Comparison of ENCODE assay signal across 20 mouse cellular contexts in genomic region chr6:12693239-12693638, GRCm38 (mm10). TPM values are rescaled to one million over a fixed set of nuclear protein-coding genes. Genes with fewer than 3 reads are reported as not detected.
DNase-seq lines count a peak whose midpoint lies in the region; ATAC-seq lines count a peak whose summit lies in the region.
"Had no signal": no experiment of that assay in that cellular context is flagged by ENCODE, and none has a peak within 500 bp of the region (broad histone marks: within the 10 kb centered on the region; RNA-seq: fewer than 3 reads in every experiment).

No protein-coding gene starts in this region.

- no peaks in the 10 kb centered on the region for H3K36me3 ChIP-seq in hindbrain, embryonic 11.5 days (ENCODE audit: control insufficient read depth, insufficient read depth, low read length)
- no peaks in the 10 kb centered on the region for H3K36me3 ChIP-seq in hindbrain, embryonic 14.5 days (replicated peaks; ENCODE audit: control insufficient read depth, insufficient read depth)
- H3K36me3 ChIP-seq in midbrain, embryonic 14.5 days (ENCODE audit: control insufficient read depth, insufficient read depth, low read length): no peaks in the 10 kb centered on the region
- H3K36me3 ChIP-seq in midbrain, embryonic 13.5 days: no peaks in the 10 kb centered on the region
- no peaks in the 10 kb centered on the region for H3K36me3 ChIP-seq in neural tube, embryonic 13.5 days
- H3K36me3 ChIP-seq in neural tube, embryonic 15.5 days: no peaks in the 10 kb centered on the region
- H3K36me3 ChIP-seq: embryonic facial prominence, embryonic 12.5 days; embryonic facial prominence, embryonic 15.5 days had no signal

- H3K4me2 ChIP-seq in hindbrain, embryonic 11.5 days (replicated peaks; ENCODE audit: low read depth, low read length): no peak overlapping the region
- H3K4me2 ChIP-seq in hindbrain, embryonic 14.5 days (replicated peaks): no peak overlapping the region
- no peak overlapping the region for H3K4me2 ChIP-seq in midbrain, embryonic 14.5 days (ENCODE audit: low read length)
- H3K4me2 ChIP-seq in midbrain, embryonic 13.5 days (replicated peaks): no peak overlapping the region
- no peak overlapping the region for H3K4me2 ChIP-seq in neural tube, embryonic 13.5 days
- H3K4me2 ChIP-seq in neural tube, embryonic 15.5 days: no peak overlapping the region
- H3K4me2 ChIP-seq: embryonic facial prominence, embryonic 12.5 days; embryonic facial prominence, embryonic 15.5 days; heart, embryonic 11.5 days had no signal

- no peaks in the 10 kb centered on the region for H3K9me3 ChIP-seq in hindbrain, embryonic 11.5 days (ENCODE audit: control insufficient read depth, low read length)
- no peaks in the 10 kb centered on the region for H3K9me3 ChIP-seq in hindbrain, embryonic 14.5 days (ENCODE audit: control insufficient read depth, low read length)
- H3K9me3 ChIP-seq in midbrain, embryonic 14.5 days (ENCODE audit: control insufficient read depth, low read length): no peaks in the 10 kb centered on the region
- no peaks in the 10 kb centered on the region for H3K9me3 ChIP-seq in midbrain, embryonic 13.5 days
- no peaks in the 10 kb centered on the region for H3K9me3 ChIP-seq in neural tube, embryonic 13.5 days
- no peaks in the 10 kb centered on the region for H3K9me3 ChIP-seq in neural tube, embryonic 15.5 days (replicated peaks)
- H3K9me3 ChIP-seq: embryonic facial prominence, embryonic 12.5 days; embryonic facial prominence, embryonic 15.5 days had no signal

- DNase-seq in hindbrain, embryonic 11.5 days (ENCODE audit: low spot score): no peak
- DNase-seq in hindbrain, embryonic 14.5 days (ENCODE audit: low spot score): no peak
- no peak for DNase-seq in midbrain, embryonic 14.5 days
- DNase-seq: adrenal gland, adult 8-10 months; adrenal gland, postnatal 25 days; cerebellum, adult 18-20 months; cerebellum, adult 9-10 months; cerebellum, postnatal 14 days; gastrocnemius, adult 2 months; gastrocnemius, postnatal 14 days; heart, adult 11 months had no signal

- no peak overlapping the region for H3K27ac ChIP-seq in hindbrain, embryonic 11.5 days (ENCODE audit: low read depth, low read length)
- H3K27ac ChIP-seq in hindbrain, embryonic 14.5 days: no peak overlapping the region
- no peak overlapping the region for H3K27ac ChIP-seq in midbrain, embryonic 14.5 days (replicated peaks; ENCODE audit: low read depth, low read length)
- no peak overlapping the region for H3K27ac ChIP-seq in midbrain, embryonic 13.5 days
- H3K27ac ChIP-seq in neural tube, embryonic 13.5 days (replicated peaks): peak overlapping the region; percentile 54; the same call in 1 of the 2 replicates
- no peak overlapping the region for H3K27ac ChIP-seq in neural tube, embryonic 15.5 days (replicated peaks)
- H3K27ac ChIP-seq: embryonic facial prominence, embryonic 12.5 days; embryonic facial prominence, embryonic 15.5 days; gastrocnemius, adult 2 months had no signal

- no peak overlapping the region for H3K4me3 ChIP-seq in hindbrain, embryonic 11.5 days (ENCODE audit: low read depth, low read length)
- no peak overlapping the region for H3K4me3 ChIP-seq in hindbrain, embryonic 14.5 days (replicated peaks; ENCODE audit: low read length)
- no peak overlapping the region for H3K4me3 ChIP-seq in midbrain, embryonic 14.5 days (replicated peaks; ENCODE audit: low read depth, low read length)
- H3K4me3 ChIP-seq in midbrain, embryonic 13.5 days (replicated peaks): no peak overlapping the region
- H3K4me3 ChIP-seq in neural tube, embryonic 13.5 days: no peak overlapping the region
- no peak overlapping the region for H3K4me3 ChIP-seq in neural tube, embryonic 15.5 days (replicated peaks)
- H3K4me3 ChIP-seq: embryonic facial prominence, embryonic 12.5 days; embryonic facial prominence, embryonic 15.5 days; gastrocnemius, adult 2 months had no signal

- 81% methylated on average over 3 of the region's 3 CpGs for WGBS in hindbrain, embryonic 11.5 days
- 72% methylated on average over 3 of the region's 3 CpGs for WGBS in hindbrain, embryonic 14.5 days
- 70% methylated on average over 3 of the region's 3 CpGs for WGBS in midbrain, embryonic 14.5 days
- 75% methylated on average over 3 of the region's 3 CpGs for WGBS in midbrain, embryonic 13.5 days
- 75% methylated on average over 3 of the region's 3 CpGs for WGBS in neural tube, embryonic 13.5 days
- 60% methylated on average over 3 of the region's 3 CpGs for WGBS in neural tube, embryonic 15.5 days

- no peaks in the 10 kb centered on the region for H3K27me3 ChIP-seq in hindbrain, embryonic 11.5 days (ENCODE audit: control insufficient read depth, insufficient read depth, low read length)
- H3K27me3 ChIP-seq in hindbrain, embryonic 14.5 days (ENCODE audit: control insufficient read depth, insufficient read depth, low read length): no peaks in the 10 kb centered on the region
- H3K27me3 ChIP-seq in midbrain, embryonic 14.5 days (ENCODE audit: control insufficient read depth, insufficient read depth, low read length): no peaks in the 10 kb centered on the region
- H3K27me3 ChIP-seq in midbrain, embryonic 13.5 days: no peaks in the 10 kb centered on the region
- H3K27me3 ChIP-seq in neural tube, embryonic 13.5 days: no peaks in the 10 kb centered on the region
- H3K27me3 ChIP-seq in neural tube, embryonic 15.5 days (replicated peaks): no peaks in the 10 kb centered on the region
- H3K27me3 ChIP-seq: embryonic facial prominence, embryonic 12.5 days; embryonic facial prominence, embryonic 15.5 days had no signal

- 0 out of 2 replicates have a peak, but pooled peaks have one; percentile 40 for ATAC-seq in hindbrain, embryonic 11.5 days (ENCODE audit: low FRiP score)
- no peak for ATAC-seq in hindbrain, embryonic 14.5 days (ENCODE audit: low FRiP score)
- 0 out of 2 replicates have a peak, but pooled peaks have one; percentile 53 for ATAC-seq in midbrain, embryonic 14.5 days (ENCODE audit: low FRiP score, low TSS enrichment)
- ATAC-seq in midbrain, embryonic 13.5 days: no peak
- ATAC-seq in neural tube, embryonic 13.5 days (ENCODE audit: low read depth): peak; percentile 64; the same call in 1 of the 2 replicates
- no peak for ATAC-seq in neural tube, embryonic 15.5 days (ENCODE audit: low FRiP score)
- ATAC-seq: activated CD4-positive, CD25-positive, alpha-beta regulatory T cell, adult 4 months; forebrain, embryonic 14.5 days; forebrain, postnatal 0 days had no signal

- H3K4me1 ChIP-seq in hindbrain, embryonic 11.5 days (replicated peaks; ENCODE audit: control insufficient read depth, insufficient read depth, low read length): no peaks in the 10 kb centered on the region
- H3K4me1 ChIP-seq in hindbrain, embryonic 14.5 days (replicated peaks; ENCODE audit: control insufficient read depth, insufficient read depth, low read length): peaks cover 3% of the 10 kb centered on the region; the same call in 1 of the 2 replicates
- no peaks in the 10 kb centered on the region for H3K4me1 ChIP-seq in midbrain, embryonic 14.5 days (ENCODE audit: control insufficient read depth, insufficient read depth, low read length)
- 0 out of 2 replicates have a peak, but pooled peaks cover 4% of the 10 kb centered on the region for H3K4me1 ChIP-seq in midbrain, embryonic 13.5 days (replicated peaks)
- peaks cover 8% of the 10 kb centered on the region; the same call in 1 of the 2 replicates for H3K4me1 ChIP-seq in neural tube, embryonic 13.5 days (replicated peaks)
- peaks cover 3% of the 10 kb centered on the region for H3K4me1 ChIP-seq in neural tube, embryonic 15.5 days
- H3K4me1 ChIP-seq: embryonic facial prominence, embryonic 12.5 days; embryonic facial prominence, embryonic 15.5 days had no signal

- no peak overlapping the region for H3K9ac ChIP-seq in hindbrain, embryonic 11.5 days (ENCODE audit: low read depth, low read length)
- no peak overlapping the region for H3K9ac ChIP-seq in hindbrain, embryonic 14.5 days
- no peak overlapping the region for H3K9ac ChIP-seq in midbrain, embryonic 14.5 days (replicated peaks; ENCODE audit: low read length)
- H3K9ac ChIP-seq in midbrain, embryonic 13.5 days (replicated peaks): no peak overlapping the region
- no peak overlapping the region for H3K9ac ChIP-seq in neural tube, embryonic 13.5 days
- no peak overlapping the region for H3K9ac ChIP-seq in neural tube, embryonic 15.5 days (replicated peaks)
- H3K9ac ChIP-seq: embryonic facial prominence, embryonic 12.5 days; embryonic facial prominence, embryonic 15.5 days; forebrain, postnatal 0 days had no signal

RNA-seq across cellular contexts. Expression of gene Thsd7a, which starts 56.0 kb away (rescaled TPM):
- 35.9 and 43.2 TPM in 2 replicates for polyA plus RNA-seq in hindbrain, embryonic 11.5 days (2014; fragmentation: Nextera tagmentation; extraction: Ambion mirVana)
- polyA plus RNA-seq in hindbrain, embryonic 14.5 days (2014; fragmentation: Nextera tagmentation; extraction: Ambion mirVana): 27.6 and 33.4 TPM in 2 replicates
- polyA plus RNA-seq in midbrain, embryonic 14.5 days (2014; fragmentation: Nextera tagmentation; extraction: Ambion mirVana): 45.4 and 47.6 TPM in 2 replicates
- polyA plus RNA-seq in midbrain, embryonic 13.5 days (2015; fragmentation: Nextera tagmentation; extraction: Ambion mirVana): 53.2 and 58.2 TPM in 2 replicates
- polyA plus RNA-seq in neural tube, embryonic 13.5 days (2015; fragmentation: Nextera tagmentation; extraction: Ambion mirVana): 57.9 and 60.5 TPM in 2 replicates
- 28.3 and 34.0 TPM in 2 replicates for polyA plus RNA-seq in neural tube, embryonic 15.5 days (2015; fragmentation: Nextera tagmentation; extraction: Ambion mirVana)
- polyA plus RNA-seq: activated CD4-positive, CD25-positive, alpha-beta regulatory T cell, adult 4 months had no signal

Comparison
In these comparisons a context has a peak if more than half of its experiments do, and no peak if none do; other contexts are left out.
1. ATAC-seq: peak in hindbrain, embryonic 11.5 days (single experiment), midbrain, embryonic 14.5 days (single experiment) and neural tube, embryonic 13.5 days (single experiment); none in hindbrain, embryonic 14.5 days (single experiment), midbrain, embryonic 13.5 days (single experiment) and neural tube, embryonic 15.5 days (single experiment).